Mouse (Mus musculus) limb, embryonic 11.5 days (tissue): ENCODE measurements around the gene Vil1. TPM values are rescaled to one million over a fixed set of nuclear protein-coding genes. Genes with fewer than 3 reads are reported as not detected.
A peak's percentile ranks its signal among the peaks of the same experiment; 100 is the strongest.

ENCODE experiments used
- ATAC-seq: fragments of 200-750 bp; cut with Nextera tagmentation; 2 replicates; pipeline ENCODE4 v1.8.0; 2017; ENCODE audit warnings: low read depth; ENCODE audit not compliant: insufficient number of reproducible peaks, low FRiP score, low TSS enrichment
- DNase-seq: peaks from one replicate; pipeline ENCODE4 v3.0.0-alpha.2; 2015; ENCODE audit warnings: low spot score
- H3K27ac ChIP-seq: fragments of 300-500 bp; sonication (generic); replicated peaks from 2 replicates; pipeline ENCODE4 v1.5.1; 2014; ENCODE audit warnings: low read depth, mild to moderate bottlenecking, low read length
- H3K27me3 ChIP-seq: fragments of 300-500 bp; sonication (generic); 2 replicates; pipeline ENCODE4 v1.6.1; 2014; ENCODE audit warnings: mild to moderate bottlenecking, low read length, mixed read lengths; ENCODE audit not compliant: control insufficient read depth, insufficient read depth
- H3K36me3 ChIP-seq: fragments of 300-500 bp; sonication (generic); 2 replicates; pipeline ENCODE4 v1.6.1; 2014; ENCODE audit warnings: mild to moderate bottlenecking, low read length, moderate library complexity, mixed read lengths; ENCODE audit not compliant: control insufficient read depth, insufficient read depth
- H3K4me1 ChIP-seq: fragments of 300-500 bp; sonication (generic); 2 replicates; pipeline ENCODE4 v1.6.1; 2014; ENCODE audit warnings: low read length, mixed read lengths; ENCODE audit not compliant: control insufficient read depth, insufficient read depth
- H3K4me2 ChIP-seq: fragments of 300-500 bp; sonication (generic); 2 replicates; pipeline ENCODE4 v1.6.1; 2014; ENCODE audit warnings: low read depth, mild to moderate bottlenecking, moderate library complexity; ENCODE audit not compliant: severe bottlenecking
- H3K4me3 ChIP-seq: fragments of 300-500 bp; sonication (generic); 2 replicates; pipeline ENCODE4 v1.5.1; 2014; ENCODE audit warnings: low read depth, low read length
- H3K9ac ChIP-seq: fragments of 300-500 bp; sonication (generic); 2 replicates; pipeline ENCODE4 v1.6.1; 2014; ENCODE audit warnings: mild to moderate bottlenecking, low read length
- H3K9me3 ChIP-seq: fragments of 300-500 bp; sonication (generic); 2 replicates; pipeline ENCODE4 v1.6.1; 2016; ENCODE audit warnings: low read length; ENCODE audit not compliant: control insufficient read depth
- WGBS: fragments of 180-500 bp; shearing (Covaris S2); extraction: QIAGEN DNeasy Blood & Tissue Kit; methylation state at CpG from one replicate; pipeline ENCODE4 v1.1.7; 2014; 5-methylcytosine and 5-hydroxymethylcytosine counted together
- polyA plus RNA-seq: library from polyadenylated mRNA; unstranded; fragments of >200 nt; fragmentation: Nextera tagmentation; extraction: Ambion mirVana; gene quantifications from 2 replicates; pipeline ENCODE4 v1.2.1, GENCODE M21; 2014

Gene Vil1
- polyA plus RNA-seq, 1 experiment from 2014 or later, result 0.16 TPM

DNA sequence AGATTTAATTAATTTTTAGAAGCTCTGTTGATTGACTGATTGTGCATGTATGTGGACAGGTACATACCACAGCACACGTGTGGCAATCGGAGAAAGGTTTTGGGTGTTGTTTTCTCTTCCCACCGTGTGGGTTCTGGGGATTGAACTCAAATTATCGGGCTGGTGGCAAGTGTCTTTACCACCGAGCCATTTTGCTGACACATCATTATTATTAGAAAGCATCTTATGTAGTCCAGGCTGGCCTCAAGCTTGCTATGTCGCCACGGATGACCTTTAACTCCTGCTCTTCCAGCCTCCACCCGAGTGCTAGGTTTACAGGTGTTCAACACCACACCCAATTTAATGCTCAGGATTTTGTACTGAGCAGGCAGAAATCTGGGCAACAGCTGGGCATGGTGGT is 3.5 kb downstream of the Vil1 start:
- Histone ChIP-seq H3K4me1 (peaks cover 6% of the 10 kb centered on the region), H3K27me3 (no peaks in the 10 kb centered on the region), H3K27ac (no peak overlapping the region), H3K9ac (no peak overlapping the region), H3K4me2 (no peak overlapping the region), H3K4me3 (no peak overlapping the region), H3K9me3 (no peaks in the 10 kb centered on the region), H3K36me3 (no peaks in the 10 kb centered on the region)
- 80% methylated on average over 8 of the region's 8 CpGs for WGBS
- no peak for DNase-seq
- ATAC-seq, result no peak

DNA sequence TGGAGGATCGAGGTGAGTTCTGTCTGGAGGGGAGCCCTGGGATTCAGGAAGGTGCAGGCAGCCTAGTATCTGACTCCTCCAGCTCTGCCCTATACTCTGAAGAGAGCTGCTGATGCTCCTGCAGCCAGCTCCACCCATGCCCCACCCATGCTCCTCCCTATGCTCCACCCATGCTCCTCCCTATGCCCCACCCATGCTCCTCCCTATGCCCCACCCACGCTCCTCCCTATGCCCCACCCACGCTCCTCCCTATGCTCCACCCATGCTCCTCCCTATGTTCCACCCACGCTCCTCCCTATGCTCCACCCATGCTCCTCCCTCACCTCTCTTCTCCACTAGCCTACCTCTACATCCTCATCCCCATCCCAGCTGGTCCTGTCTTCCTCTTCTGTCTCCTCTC is 6.0 kb downstream of the Vil1 start:
- Histone ChIP-seq H3K27ac (no peak overlapping the region), H3K9me3 (no peaks in the 10 kb centered on the region)
- WGBS, result 40% methylated on average over 3 of the region's 4 CpGs

DNA sequence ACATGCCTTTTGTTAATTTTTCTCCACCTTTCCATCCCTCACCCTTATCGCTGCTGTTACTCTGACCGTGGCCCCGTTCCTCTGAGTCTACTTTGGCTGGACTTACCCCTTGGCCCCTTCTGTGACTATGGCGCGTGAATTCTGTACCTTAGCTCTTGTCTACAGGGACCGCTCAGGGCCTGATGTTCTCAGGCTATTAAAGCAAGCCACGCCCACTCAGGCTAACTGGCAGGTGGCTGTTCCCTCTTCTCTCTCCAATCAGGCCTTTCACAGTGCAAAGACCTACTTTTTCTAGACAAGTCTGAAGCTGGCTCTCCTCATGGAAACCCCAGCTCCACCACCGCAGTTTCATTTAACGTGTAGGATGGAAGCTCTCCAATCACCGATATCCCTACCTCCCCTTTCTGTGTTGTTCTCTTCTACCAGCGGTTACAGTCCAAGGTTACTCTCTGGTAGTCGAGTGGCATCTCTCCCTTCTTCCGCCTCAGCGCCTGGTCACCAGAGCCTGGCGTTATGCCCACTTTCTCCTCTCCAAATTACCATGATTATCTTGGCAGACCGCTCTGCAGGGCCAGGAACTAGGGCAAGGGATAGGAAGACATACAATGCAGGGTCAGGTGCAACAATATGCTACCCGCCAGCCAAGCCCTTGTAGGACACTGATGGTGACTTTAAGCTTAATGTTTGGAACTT is 9.7 kb downstream of the Vil1 start:
- no peak for ATAC-seq
- no peak overlapping the region for H3K4me2 ChIP-seq
- no peak overlapping the region for H3K27ac ChIP-seq
- no peaks in the 10 kb centered on the region for H3K36me3 ChIP-seq
- H3K9me3 ChIP-seq, result no peaks in the 10 kb centered on the region
- H3K9ac ChIP-seq, result no peak overlapping the region
- H3K27me3 ChIP-seq, result no peaks in the 10 kb centered on the region
- H3K4me1 ChIP-seq, result no peaks in the 10 kb centered on the region
- no peak overlapping the region for H3K4me3 ChIP-seq
- no peak for DNase-seq
- 82% methylated on average over 17 of the region's 17 CpGs for WGBS

More for the DNA sequence above, 6.0 kb downstream of the Vil1 start:
- peak; percentile 39 for DNase-seq
- Histone ChIP-seq H3K4me1 (no peaks in the 10 kb centered on the region), H3K4me3 (no peak overlapping the region), H3K9ac (no peak overlapping the region), H3K27me3 (no peaks in the 10 kb centered on the region), H3K4me2 (no peak overlapping the region), H3K36me3 (no peaks in the 10 kb centered on the region)
- ATAC-seq, result no peak

DNA sequence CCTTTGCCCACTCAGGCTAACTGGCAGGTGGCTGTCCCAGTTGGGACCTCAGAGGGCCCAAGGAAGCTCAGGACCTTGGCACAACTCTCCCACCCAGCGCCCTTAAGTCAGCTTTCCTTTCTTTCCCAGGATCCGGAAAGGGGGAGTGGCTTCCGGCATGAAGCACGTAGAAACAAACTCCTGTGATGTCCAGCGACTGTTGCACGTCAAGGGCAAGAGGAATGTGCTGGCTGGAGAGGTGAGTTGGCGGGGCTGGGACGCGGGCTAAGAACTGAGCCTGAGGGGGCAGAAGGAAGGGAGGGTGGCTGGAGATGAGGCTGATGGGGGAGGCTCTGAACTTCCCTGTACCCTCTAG is 10.2 kb downstream of the Vil1 start:
- H3K27ac ChIP-seq, result no peak overlapping the region
- no peaks in the 10 kb centered on the region for H3K9me3 ChIP-seq
- DNase-seq (no peak), ATAC-seq (no peak)
- WGBS, result 65% methylated on average over 9 of the region's 9 CpGs
- no peak overlapping the region for H3K4me3 ChIP-seq
- H3K4me2 ChIP-seq, result no peak overlapping the region
- no peaks in the 10 kb centered on the region for H3K27me3 ChIP-seq
- H3K4me1 ChIP-seq, result no peaks in the 10 kb centered on the region
- no peaks in the 10 kb centered on the region for H3K36me3 ChIP-seq
- H3K9ac ChIP-seq, result no peak overlapping the region

DNA sequence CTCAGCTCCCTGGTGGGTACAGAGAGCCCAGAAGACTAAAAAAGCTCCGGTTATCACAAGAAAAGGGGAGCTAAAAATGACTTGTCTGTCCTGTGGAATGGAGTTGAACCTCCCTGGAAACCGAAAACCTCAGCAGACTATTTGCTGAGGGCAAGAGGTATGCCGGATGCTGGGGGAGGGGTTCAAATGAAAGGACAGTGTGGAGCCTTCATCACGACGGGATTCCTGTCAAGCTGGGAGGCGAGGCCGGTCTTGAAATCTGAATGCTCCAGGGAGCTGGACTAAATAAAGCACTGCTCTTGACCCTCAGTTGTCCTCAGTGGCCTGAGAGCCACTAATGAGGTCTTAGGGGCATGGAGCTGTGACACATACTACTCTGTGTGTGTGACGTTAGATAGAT is 14.0 kb downstream of the Vil1 start:
- Histone ChIP-seq H3K27ac (no peak overlapping the region), H3K9me3 (no peaks in the 10 kb centered on the region), H3K4me3 (no peak overlapping the region), H3K9ac (no peak overlapping the region), H3K4me2 (no peak overlapping the region), H3K4me1 (no peaks in the 10 kb centered on the region), H3K27me3 (no peaks in the 10 kb centered on the region), H3K36me3 (no peaks in the 10 kb centered on the region)
- DNase-seq (no peak), ATAC-seq (no peak)
- 50% methylated on average over 8 of the region's 8 CpGs for WGBS

DNA sequence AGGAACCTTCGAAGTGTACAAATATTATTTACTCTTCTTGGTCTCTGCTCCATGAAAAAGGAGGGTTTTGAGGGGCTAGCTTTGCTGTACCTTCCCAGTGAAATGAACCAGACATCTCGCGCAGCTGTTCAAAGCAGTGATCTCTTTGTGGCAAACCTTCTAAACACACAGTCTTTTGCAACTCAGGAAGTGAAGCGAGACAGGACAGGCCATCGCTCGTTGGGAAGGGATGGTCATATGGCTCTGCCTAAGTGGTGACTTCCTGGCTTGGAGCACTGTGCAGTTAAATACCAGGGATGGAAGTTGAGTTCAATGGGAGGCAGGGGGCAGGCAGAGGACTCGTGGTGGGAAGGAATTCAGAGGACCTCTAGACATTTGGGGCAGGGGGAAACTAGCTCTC is 16.7 kb downstream of the Vil1 start:
- WGBS, result 74% methylated on average over 7 of the region's 7 CpGs
- ATAC-seq, result no peak
- no peaks in the 10 kb centered on the region for H3K36me3 ChIP-seq

DNA sequence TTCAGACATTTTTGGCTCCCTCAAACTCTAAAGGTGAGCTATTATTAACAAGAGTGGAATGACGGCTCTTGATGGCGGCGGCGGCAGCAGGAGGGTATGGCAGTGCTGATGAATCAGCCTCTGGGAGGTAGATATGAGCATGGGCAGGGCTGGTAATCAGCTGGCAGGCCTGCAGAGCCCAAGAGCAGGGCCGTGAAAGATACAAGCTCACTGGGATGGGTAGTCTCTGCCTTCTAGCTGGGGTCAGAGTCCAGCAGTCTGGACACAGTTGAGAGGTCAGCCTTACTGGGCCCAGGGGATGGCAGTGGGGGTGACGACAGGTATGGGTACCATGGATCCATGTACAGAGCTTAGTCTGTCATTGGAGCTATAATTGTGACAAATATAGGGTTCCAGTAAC is 24.0 kb downstream of the Vil1 start:
- no peak for DNase-seq
- Histone ChIP-seq H3K27me3 (no peaks in the 10 kb centered on the region), H3K4me2 (no peak overlapping the region), H3K36me3 (peaks cover 5% of the 10 kb centered on the region; the same call in 1 of the 2 replicates), H3K4me1 (no peaks in the 10 kb centered on the region), H3K9me3 (no peaks in the 10 kb centered on the region), H3K4me3 (no peak overlapping the region), H3K9ac (no peak overlapping the region), H3K27ac (no peak overlapping the region)
- 86% methylated on average over 6 of the region's 6 CpGs for WGBS
- ATAC-seq, result no peak

More for the DNA sequence above, 16.7 kb downstream of the Vil1 start:
- Histone ChIP-seq H3K4me1 (no peaks in the 10 kb centered on the region), H3K27ac (no peak overlapping the region), H3K4me3 (no peak overlapping the region), H3K9me3 (no peaks in the 10 kb centered on the region), H3K4me2 (no peak overlapping the region), H3K27me3 (no peaks in the 10 kb centered on the region), H3K9ac (no peak overlapping the region)
- no peak for DNase-seq

DNA sequence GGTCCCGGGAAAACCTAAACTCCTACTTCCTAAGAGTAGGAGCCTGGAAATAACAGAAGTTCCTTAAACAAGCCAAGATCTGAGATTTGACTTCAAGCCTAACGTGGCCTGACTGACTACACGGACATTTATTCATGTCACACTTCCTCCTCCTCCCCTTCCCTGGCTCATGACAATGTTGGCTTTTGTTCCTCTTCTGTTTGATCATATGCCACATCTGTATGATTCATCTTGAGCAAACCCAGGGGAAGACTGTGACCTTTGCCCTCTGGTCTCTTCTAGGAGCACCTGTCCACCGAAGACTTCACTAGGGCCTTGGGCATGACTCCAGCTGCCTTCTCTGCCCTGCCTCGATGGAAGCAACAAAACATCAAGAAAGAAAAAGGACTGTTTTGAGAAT is 25.4 kb downstream of the Vil1 start:
- Histone ChIP-seq H3K27me3 (no peaks in the 10 kb centered on the region), H3K36me3 (peaks cover 9% of the 10 kb centered on the region; the same call in 1 of the 2 replicates), H3K4me1 (no peaks in the 10 kb centered on the region), H3K9me3 (no peaks in the 10 kb centered on the region), H3K27ac (no peak overlapping the region), H3K4me2 (no peak overlapping the region), H3K9ac (no peak overlapping the region), H3K4me3 (no peak overlapping the region)
- WGBS, result 79% methylated on average over 5 of the region's 5 CpGs
- no peak for DNase-seq
- no peak for ATAC-seq

DNA sequence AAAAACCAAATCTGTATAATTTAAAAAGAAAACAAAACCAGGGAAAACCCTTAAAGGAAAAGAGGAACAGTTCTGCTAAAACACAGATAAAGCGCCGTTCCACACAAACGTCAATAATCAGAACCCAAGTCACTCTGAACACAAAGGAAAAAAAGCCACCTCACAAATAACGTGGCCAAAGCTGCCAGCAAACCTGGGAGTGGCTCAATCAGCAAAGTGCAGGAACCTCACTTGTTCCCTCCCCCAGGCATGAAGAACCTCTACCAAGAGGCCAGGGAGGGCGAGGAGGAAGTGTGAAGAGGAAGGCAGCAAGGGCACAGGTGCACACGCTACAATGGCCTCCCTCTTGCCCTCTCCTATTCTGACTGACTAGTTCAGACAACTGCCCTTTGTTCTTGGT is 26.4 kb downstream of the Vil1 start:
- H3K4me3 ChIP-seq, result no peak overlapping the region
- no peak overlapping the region for H3K9ac ChIP-seq
- H3K36me3 ChIP-seq, result peaks cover 9% of the 10 kb centered on the region; the same call in 1 of the 2 replicates
- no peaks in the 10 kb centered on the region for H3K9me3 ChIP-seq
- no peaks in the 10 kb centered on the region for H3K4me1 ChIP-seq
- ATAC-seq, result no peak
- 91% methylated on average over 6 of the region's 6 CpGs for WGBS
- H3K27me3 ChIP-seq, result no peaks in the 10 kb centered on the region
- no peak overlapping the region for H3K4me2 ChIP-seq
- DNase-seq, result no peak
- no peak overlapping the region for H3K27ac ChIP-seq
